Mouse (Mus musculus): ENCODE data around the gene Lrrfip2. TPM values are rescaled to one million over a fixed set of nuclear protein-coding genes. Genes with fewer than 3 reads are reported as not detected.

Lrrfip2 gene
- 8.3 and 10.2 TPM in 2 replicates for polyA plus RNA-seq (2012; rRNA removed; ENCODE audit: low replicate concordance)

GRCm38 (mm10) chr9:111117126-111117642, at the start of gene Lrrfip2:
Lrrfip2 (plus strand) TSS chr9:111117592.

DNA sequence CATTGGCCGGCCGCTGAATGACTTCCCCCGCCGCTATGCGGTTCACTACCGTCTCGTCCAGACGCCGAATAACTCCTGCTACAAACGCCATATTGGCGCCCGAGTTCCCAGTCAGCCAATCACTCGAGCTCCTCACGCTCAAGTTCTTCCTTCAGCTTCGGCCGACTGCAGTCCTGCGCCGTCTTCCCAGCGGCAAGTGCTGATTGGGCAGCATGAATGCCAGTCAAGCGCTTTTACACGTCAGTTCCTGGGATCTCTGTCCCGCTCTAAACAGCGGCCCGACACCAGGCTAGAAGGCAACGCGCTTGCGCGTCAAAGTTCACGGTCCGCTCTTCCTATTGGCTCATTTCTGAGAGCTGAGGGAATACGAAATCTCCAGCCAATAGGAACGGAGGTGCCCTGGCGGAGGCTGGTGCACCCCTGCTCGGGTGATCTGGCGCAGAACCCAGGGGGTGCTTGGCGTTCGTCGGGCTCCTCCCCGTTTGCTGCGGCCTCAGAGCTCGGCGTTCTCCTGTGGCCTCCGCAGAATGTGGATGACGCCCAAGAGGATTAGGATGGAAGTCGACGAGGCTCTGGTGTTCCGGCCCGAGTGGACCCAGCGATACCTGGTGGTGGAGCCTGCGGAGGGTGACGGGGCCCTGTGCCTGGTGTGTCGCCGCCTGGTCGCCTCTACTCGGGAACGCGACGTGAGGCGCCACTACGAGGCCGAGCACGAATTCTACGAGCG, 154.2 kb downstream of the Lrrfip2 start, which contains the start of the genes Mlh1 and Epm2aip1:
Mlh1 (minus strand) TSS at position 358 of the 727 bp plus-strand sequence.
Epm2aip1 (plus strand) TSS at position 496 of the 727 bp plus-strand sequence.

Other genes with a start within 250 kb of the Lrrfip2 start
- gene Als2cl, start 237.7 kb upstream of the Lrrfip2 start, polyA plus RNA-seq (2012; rRNA removed; ENCODE audit: low replicate concordance), result 10.9 and 41.2 TPM in 2 replicates
- gene Tmie, start 237.5 kb upstream of the Lrrfip2 start, polyA plus RNA-seq (2012; rRNA removed; ENCODE audit: low replicate concordance), result 1.4 and 3.2 TPM in 2 replicates
- gene Fam240a, start 200.7 kb upstream of the Lrrfip2 start, polyA plus RNA-seq (2012; rRNA removed; ENCODE audit: low replicate concordance), result not detected in 2 replicates
- gene Tdgf1, start 171.4 kb upstream of the Lrrfip2 start, polyA plus RNA-seq (2012; rRNA removed; ENCODE audit: low replicate concordance), result not detected in 2 replicates
- gene Lrrc2, start 166.0 kb upstream of the Lrrfip2 start, polyA plus RNA-seq (2012; rRNA removed; ENCODE audit: low replicate concordance), result 0.23 TPM in 1 of 2 replicates, not detected in the other
- gene Rtp3, start 127.0 kb upstream of the Lrrfip2 start, polyA plus RNA-seq (2012; rRNA removed; ENCODE audit: low replicate concordance), result 1.1 and 2.0 TPM in 2 replicates
- gene Ltf, start 98.3 kb upstream of the Lrrfip2 start, polyA plus RNA-seq (2012; rRNA removed; ENCODE audit: low replicate concordance), result 0.33 and 3.0 TPM in 2 replicates
- gene Ccrl2, start 60.1 kb upstream of the Lrrfip2 start, polyA plus RNA-seq (2012; rRNA removed; ENCODE audit: low replicate concordance), result 2.1 and 2.9 TPM in 2 replicates
- gene Mlh1, start 154.2 kb downstream of the Lrrfip2 start, polyA plus RNA-seq (2012; rRNA removed; ENCODE audit: low replicate concordance), result 4.0 and 8.6 TPM in 2 replicates
- 1.0 and 2.3 TPM in 2 replicates for gene Epm2aip1, start 154.3 kb downstream of the Lrrfip2 start, polyA plus RNA-seq (2012; rRNA removed; ENCODE audit: low replicate concordance)
- 0.08 and 0.11 TPM in 2 replicates for gene Trank1, start 194.1 kb downstream of the Lrrfip2 start, polyA plus RNA-seq (2012; rRNA removed; ENCODE audit: low replicate concordance)